Mouse (Mus musculus) retina, embryonic 14.5 days (tissue): ENCODE data around the gene Tnnt2.

Source experiments
- DNase-seq: peaks from one replicate; pipeline ENCODE4 v3.0.0-alpha.2; 2015; ENCODE audit warnings: low spot score

Gene Tnnt2

DNA sequence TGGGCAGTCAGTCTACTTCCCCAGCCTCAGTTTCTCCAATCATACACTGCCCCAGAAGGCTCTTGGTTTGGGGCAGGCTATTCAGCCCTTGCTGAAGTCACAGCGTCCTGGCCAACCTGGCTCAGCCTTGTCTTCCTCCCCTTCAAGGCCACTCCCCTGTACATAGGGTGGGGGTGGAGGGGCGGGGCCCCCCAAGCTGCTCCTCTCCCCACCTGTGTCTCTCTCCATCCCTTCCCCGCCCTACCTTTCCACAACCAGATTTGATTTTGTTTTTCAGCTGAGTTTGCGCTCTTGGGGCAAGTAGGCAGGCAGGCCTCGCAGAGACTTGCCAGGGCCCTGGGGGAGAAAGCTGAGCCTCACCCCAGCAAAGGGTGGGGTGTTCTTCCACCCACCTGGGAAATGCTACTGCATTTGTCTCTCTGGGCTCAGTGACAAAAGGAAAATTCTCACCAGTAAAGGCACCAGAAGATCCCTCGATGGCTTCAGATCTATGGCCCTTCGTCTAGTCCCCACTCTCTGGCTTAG lies 63.9 kb downstream of the Tnnt2 start:
- no peak for DNase-seq
